Mouse (Mus musculus) inflammation-experienced regulatory T-cells (primary cell): Measurements from ENCODE around the gene Ccl27a. TPM values are rescaled to one million over a fixed set of nuclear protein-coding genes. Genes with fewer than 3 reads are reported as not detected.

Source experiments
- polyA plus RNA-seq, 2 experiments: library from polyadenylated mRNA; unstranded; fragments of 100-300 nt; shearing (Covaris generic); gene quantifications; one replicate each; pipeline ENCODE4 v1.2.1; 2017

The Ccl27a gene
- 1 to 10 TPM; 4.2 to 8.1 TPM for polyA plus RNA-seq

GRCm38 (mm10) chr4:41774002-41774401 is at the start of gene Ccl27a:
Ccl27a (minus strand) TSS chr4:41774247.

GRCm38 (mm10) chr4:41755338-41756305 is 18.4 kb downstream of the Ccl27a start, which contains the start of gene Sigmar1:
Sigmar1 (minus strand) TSS chr4:41756157.

GRCm38 (mm10) chr4:41754797-41755337 is 19.2 kb downstream of the Ccl27a start, which contains the start of gene Galt:
Galt (plus strand) TSS chr4:41755228.

GRCm38 (mm10) chr4:41731052-41731765 is 42.8 kb downstream of the Ccl27a start, which contains the start of gene Arid3c:
Arid3c (minus strand) TSS chr4:41731142.

GRCm38 (mm10) chr4:41722918-41723351 is 51.1 kb downstream of the Ccl27a start, which contains the start of gene Dctn3:
Dctn3 (minus strand) TSS chr4:41723170.

Other genes starting within 250 kb of the Ccl27a start
- gene Fam219a, start 204.7 kb downstream of the Ccl27a start, polyA plus RNA-seq: 1 to 10 TPM; 1.7 to 4.3 TPM
- gene Dnaic1, start 204.5 kb downstream of the Ccl27a start, polyA plus RNA-seq: 1 to 10 TPM in 1 of 2 experiments, not detected in 1; 1.4 TPM
- 1 to 10 TPM in 1 of 2 experiments, not detected in 1; 1.6 TPM for gene Enho, start 133.9 kb downstream of the Ccl27a start, polyA plus RNA-seq
- under 1 TPM; 0.31 to 0.72 TPM for gene Cntfr, start 77.2 kb downstream of the Ccl27a start, polyA plus RNA-seq
- 10 to 100 TPM; 11.9 to 13.2 TPM for gene Il11ra1, start 74.3 kb downstream of the Ccl27a start, polyA plus RNA-seq
- 10 to 100 TPM; 36.8 to 37.6 TPM for gene Rpp25l, start 60.7 kb downstream of the Ccl27a start, polyA plus RNA-seq
- gene Dctn3, start 51.1 kb downstream of the Ccl27a start, polyA plus RNA-seq: 100 to 1,000 TPM; 110 to 129 TPM
- not detected for gene Arid3c, start 43.1 kb downstream of the Ccl27a start, polyA plus RNA-seq
- 10 to 100 TPM; 63.9 to 77.7 TPM for gene Galt, start 19.0 kb downstream of the Ccl27a start, polyA plus RNA-seq
- gene Sigmar1, start 18.1 kb downstream of the Ccl27a start, polyA plus RNA-seq: 10 to 100 TPM; 41.9 to 54.8 TPM
- not detected for gene Gm21541, start 129.4 kb upstream of the Ccl27a start, polyA plus RNA-seq
- gene Gm20878, start 167.3 kb upstream of the Ccl27a start, polyA plus RNA-seq: 1 to 10 TPM in 1 of 2 experiments, under 1 TPM in 1; 0.83 to 1.2 TPM
- under 1 TPM in 1 of 2 experiments, not detected in 1; 0.16 TPM for gene Fam205a4, start 191.8 kb upstream of the Ccl27a start, polyA plus RNA-seq